Mouse (Mus musculus) embryonic facial prominence, embryonic 15.5 days (tissue): ENCODE results near the gene Tet2. TPM values are rescaled to one million over a fixed set of nuclear protein-coding genes. Genes with fewer than 3 reads are reported as not detected.

Source experiments
- ATAC-seq: fragments of 200-750 bp; cut with Nextera tagmentation; 2 replicates; pipeline ENCODE4 v1.8.0; 2017; ENCODE audit warnings: low read depth, moderate TSS enrichment; ENCODE audit not compliant: insufficient number of reproducible peaks, low FRiP score, low TSS enrichment
- H3K27ac ChIP-seq: fragments of 300-500 bp; sonication (generic); replicated peaks from 2 replicates; pipeline ENCODE4 v1.5.1; 2015; ENCODE audit warnings: mild to moderate bottlenecking, inconsistent platforms
- H3K27me3 ChIP-seq: fragments of 300-500 bp; sonication (generic); 2 replicates; pipeline ENCODE4 v1.6.1; 2015; ENCODE audit warnings: inconsistent platforms
- H3K36me3 ChIP-seq: fragments of 300-500 bp; sonication (generic); 2 replicates; pipeline ENCODE4 v1.6.1; 2015; ENCODE audit warnings: mild to moderate bottlenecking, inconsistent platforms
- H3K4me1 ChIP-seq: fragments of 300-500 bp; sonication (generic); 2 replicates; pipeline ENCODE4 v1.6.1; 2015; ENCODE audit warnings: inconsistent platforms
- H3K4me2 ChIP-seq: fragments of 300-500 bp; sonication (generic); replicated peaks from 2 replicates; pipeline ENCODE4 v1.6.1; 2015; ENCODE audit warnings: mild to moderate bottlenecking, inconsistent platforms
- H3K4me3 ChIP-seq: fragments of 300-500 bp; sonication (generic); replicated peaks from 2 replicates; pipeline ENCODE4 v1.5.1; 2015; ENCODE audit warnings: mild to moderate bottlenecking, inconsistent platforms
- H3K9ac ChIP-seq: fragments of 300-500 bp; sonication (generic); 2 replicates; pipeline ENCODE4 v1.6.1; 2015; ENCODE audit warnings: inconsistent platforms
- H3K9me3 ChIP-seq: fragments of 300-500 bp; sonication (generic); replicated peaks from 2 replicates; pipeline ENCODE4 v1.6.1; 2016; ENCODE audit warnings: inconsistent platforms
- WGBS: fragments of 180-500 bp; shearing (Covaris S2); methylation state at CpG from one replicate; pipeline ENCODE4 v1.1.7; 2015; 5-methylcytosine and 5-hydroxymethylcytosine counted together
- polyA plus RNA-seq: library from polyadenylated mRNA; unstranded; fragments of >200 nt; fragmentation: Nextera tagmentation; extraction: Ambion mirVana; gene quantifications from 2 replicates; pipeline ENCODE4 v1.2.1, GENCODE M21; 2015

Tet2 gene
- polyA plus RNA-seq, 1 experiment from 2014 or later: 18.4 TPM

- no peaks in the 10 kb centered on the region for H3K4me1 ChIP-seq
- WGBS: 85% methylated on average over 13 of the region's 13 CpGs
These were observed 56.8 kb downstream of the Tet2 start for GRCm38 (mm10) chr3:133488022-133488725.

GRCm38 (mm10) chr3:133482887-133483286, 62.1 kb downstream of the Tet2 start:
- ATAC-seq: no peak
- no peak overlapping the region for H3K4me3 ChIP-seq
- H3K4me1 ChIP-seq: no peaks in the 10 kb centered on the region
- 92% methylated on average over 1 of the region's 1 CpGs for WGBS
- no peak overlapping the region for H3K4me2 ChIP-seq
- no peak overlapping the region for H3K9ac ChIP-seq
- H3K27me3 ChIP-seq: no peaks in the 10 kb centered on the region
- no peak overlapping the region for H3K27ac ChIP-seq
- no peaks in the 10 kb centered on the region for H3K9me3 ChIP-seq
- peaks cover 72% of the 10 kb centered on the region for H3K36me3 ChIP-seq

More at GRCm38 (mm10) chr3:133488022-133488725, 56.8 kb downstream of the Tet2 start:
- H3K27ac ChIP-seq: no peak overlapping the region
- peaks cover 50% of the 10 kb centered on the region for H3K36me3 ChIP-seq
- no peak overlapping the region for H3K4me2 ChIP-seq
- H3K4me3 ChIP-seq: no peak overlapping the region
- no peak for ATAC-seq
- H3K9ac ChIP-seq: no peak overlapping the region
- H3K27me3 ChIP-seq: no peaks in the 10 kb centered on the region
- H3K9me3 ChIP-seq: no peaks in the 10 kb centered on the region

GRCm38 (mm10) chr3:133478987-133479386, 66.0 kb downstream of the Tet2 start:
- H3K4me2 ChIP-seq: no peak overlapping the region
- H3K27ac ChIP-seq: no peak overlapping the region
- WGBS: 88% methylated on average over 3 of the region's 3 CpGs
- H3K9ac ChIP-seq: no peak overlapping the region
- H3K27me3 ChIP-seq: no peaks in the 10 kb centered on the region
- peaks cover 54% of the 10 kb centered on the region for H3K36me3 ChIP-seq
- no peaks in the 10 kb centered on the region for H3K9me3 ChIP-seq
- no peaks in the 10 kb centered on the region for H3K4me1 ChIP-seq
- H3K4me3 ChIP-seq: no peak overlapping the region
- ATAC-seq: no peak

DNA sequence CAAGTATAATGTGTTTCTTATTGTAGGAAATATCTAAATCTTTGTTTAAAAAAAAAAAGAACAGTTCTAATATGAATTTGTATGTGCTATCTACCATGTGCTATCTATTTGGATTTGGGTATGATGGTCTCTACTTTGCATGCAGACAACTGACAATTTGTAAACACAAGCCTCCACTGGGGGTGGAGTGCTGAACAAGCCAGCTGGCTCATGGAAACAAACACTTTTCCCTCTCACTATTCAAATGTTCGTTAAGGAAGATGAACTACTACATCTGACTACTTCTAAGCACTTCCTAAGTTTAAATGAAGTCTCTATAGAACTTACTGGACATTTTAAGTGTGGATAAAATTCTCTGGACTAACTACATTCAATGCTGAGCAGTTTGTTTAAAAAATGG, 71.2 kb downstream of the Tet2 start:
- Histone ChIP-seq H3K4me1 (no peaks in the 10 kb centered on the region), H3K27ac (no peak overlapping the region), H3K36me3 (peaks cover 53% of the 10 kb centered on the region), H3K4me2 (no peak overlapping the region), H3K4me3 (no peak overlapping the region), H3K9me3 (no peaks in the 10 kb centered on the region), H3K9ac (no peak overlapping the region), H3K27me3 (no peaks in the 10 kb centered on the region)
- no peak for ATAC-seq
- 85% methylated on average over 1 of the region's 1 CpGs for WGBS

- H3K4me3 ChIP-seq: no peak overlapping the region
- H3K9me3 ChIP-seq: no peaks in the 10 kb centered on the region
- no peak overlapping the region for H3K27ac ChIP-seq
- H3K9ac ChIP-seq: no peak overlapping the region
- no peak for ATAC-seq
- H3K36me3 ChIP-seq: peaks cover 70% of the 10 kb centered on the region
- H3K27me3 ChIP-seq: no peaks in the 10 kb centered on the region
- 92% methylated on average over 4 of the region's 4 CpGs for WGBS
- no peaks in the 10 kb centered on the region for H3K4me1 ChIP-seq
- H3K4me2 ChIP-seq: no peak overlapping the region
These were observed 73.8 kb downstream of the Tet2 start for GRCm38 (mm10) chr3:133471101-133471500.

GRCm38 (mm10) chr3:133468883-133469282, 76.1 kb downstream of the Tet2 start:
- Histone ChIP-seq H3K9ac (no peak overlapping the region), H3K4me2 (no peak overlapping the region), H3K27ac (no peak overlapping the region), H3K36me3 (peaks cover 61% of the 10 kb centered on the region), H3K4me3 (no peak overlapping the region), H3K9me3 (no peaks in the 10 kb centered on the region), H3K4me1 (no peaks in the 10 kb centered on the region), H3K27me3 (no peaks in the 10 kb centered on the region)
- ATAC-seq: no peak
- 94% methylated on average over 7 of the region's 7 CpGs for WGBS

DNA sequence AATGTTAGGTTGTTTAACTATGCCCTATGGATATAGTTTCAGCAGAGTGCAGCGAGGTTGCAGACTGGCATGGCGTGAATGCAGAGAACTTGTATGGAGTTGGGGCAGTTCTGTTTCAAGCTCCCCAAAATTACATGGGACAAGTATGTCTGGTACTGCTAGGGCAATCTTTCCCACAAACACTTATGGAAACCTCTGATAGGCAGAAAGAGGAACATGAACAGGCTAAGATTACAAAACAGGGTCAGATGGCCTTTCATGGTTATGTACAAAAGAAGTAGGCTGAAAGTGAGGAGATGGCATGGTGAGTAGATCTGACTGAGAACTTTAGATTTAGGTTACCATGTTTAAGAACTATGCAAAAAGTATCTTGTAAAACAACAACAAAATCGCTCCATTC, 81.7 kb downstream of the Tet2 start:
- H3K9ac ChIP-seq: no peak overlapping the region
- 93% methylated on average over 3 of the region's 3 CpGs for WGBS
- H3K9me3 ChIP-seq: no peaks in the 10 kb centered on the region
- no peak overlapping the region for H3K4me2 ChIP-seq
- no peaks in the 10 kb centered on the region for H3K4me1 ChIP-seq
- H3K27me3 ChIP-seq: no peaks in the 10 kb centered on the region
- ATAC-seq: no peak
- H3K4me3 ChIP-seq: no peak overlapping the region
- no peak overlapping the region for H3K27ac ChIP-seq
- peaks cover 39% of the 10 kb centered on the region for H3K36me3 ChIP-seq

GRCm38 (mm10) chr3:133462485-133462884, 82.5 kb downstream of the Tet2 start:
- WGBS: 89% methylated on average over 6 of the region's 6 CpGs
- Histone ChIP-seq H3K4me3 (no peak overlapping the region), H3K27ac (no peak overlapping the region), H3K4me1 (no peaks in the 10 kb centered on the region), H3K9ac (no peak overlapping the region), H3K4me2 (no peak overlapping the region), H3K27me3 (no peaks in the 10 kb centered on the region), H3K36me3 (peaks cover 31% of the 10 kb centered on the region), H3K9me3 (no peaks in the 10 kb centered on the region)
- ATAC-seq: no peak

GRCm38 (mm10) chr3:133462059-133462458, 82.9 kb downstream of the Tet2 start:
- H3K27me3 ChIP-seq: no peaks in the 10 kb centered on the region
- no peak overlapping the region for H3K9ac ChIP-seq
- no peaks in the 10 kb centered on the region for H3K4me1 ChIP-seq
- H3K36me3 ChIP-seq: peaks cover 27% of the 10 kb centered on the region
- 62% methylated on average over 3 of the region's 3 CpGs for WGBS
- no peak overlapping the region for H3K4me3 ChIP-seq
- no peak overlapping the region for H3K27ac ChIP-seq
- no peak overlapping the region for H3K4me2 ChIP-seq
- no peak for ATAC-seq
- no peaks in the 10 kb centered on the region for H3K9me3 ChIP-seq

DNA sequence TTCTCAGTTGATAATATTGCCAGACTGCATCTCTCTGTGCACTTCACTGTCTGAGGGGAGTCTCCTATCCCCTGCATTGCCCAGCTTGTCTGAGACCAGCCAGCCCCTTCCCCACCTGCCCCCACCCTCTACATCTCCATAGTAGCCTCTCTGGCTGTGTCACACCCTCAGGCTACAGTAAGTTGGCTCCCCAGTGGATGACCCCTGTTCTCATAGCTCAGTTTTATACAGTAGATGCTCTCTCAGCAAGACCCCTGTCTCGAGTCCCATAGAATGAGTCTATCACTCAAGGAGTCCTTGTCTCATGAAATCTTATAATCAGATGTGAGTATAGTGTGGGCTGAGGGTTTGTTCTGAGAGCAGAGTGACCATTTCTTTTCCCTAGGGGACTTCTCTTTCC, 85.8 kb downstream of the Tet2 start:
- H3K4me2 ChIP-seq: no peak overlapping the region
- no peaks in the 10 kb centered on the region for H3K4me1 ChIP-seq
- no peak overlapping the region for H3K9ac ChIP-seq
- WGBS: 76% methylated on average over 1 of the region's 1 CpGs
- H3K36me3 ChIP-seq: peaks cover 13% of the 10 kb centered on the region; the same call in 1 of the 2 replicates
- H3K27me3 ChIP-seq: no peaks in the 10 kb centered on the region
- H3K9me3 ChIP-seq: no peaks in the 10 kb centered on the region
- no peak overlapping the region for H3K4me3 ChIP-seq
- no peak for ATAC-seq
- no peak overlapping the region for H3K27ac ChIP-seq

DNA sequence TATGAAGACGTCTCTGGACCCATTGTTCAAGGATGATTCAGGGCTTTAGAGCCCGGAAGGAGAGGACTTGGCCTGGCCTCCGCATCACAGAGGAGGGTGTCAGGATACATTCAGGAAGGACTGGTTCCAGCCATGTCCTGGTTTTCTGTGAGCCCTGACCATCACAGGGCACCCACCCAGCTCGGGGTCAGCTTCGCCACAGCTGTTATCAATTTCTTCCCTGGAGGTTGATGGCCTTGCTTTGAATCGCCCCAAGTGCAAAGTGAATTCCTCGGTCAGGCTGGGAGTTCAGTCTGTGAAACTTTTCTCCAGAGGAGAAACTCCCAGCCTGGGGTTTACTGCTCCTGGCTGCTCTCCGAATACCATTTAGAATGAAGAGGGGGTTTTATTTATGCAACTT, 91.0 kb downstream of the Tet2 start:
- no peak overlapping the region for H3K4me3 ChIP-seq
- no peak overlapping the region for H3K4me2 ChIP-seq
- no peaks in the 10 kb centered on the region for H3K4me1 ChIP-seq
- H3K36me3 ChIP-seq: no peaks in the 10 kb centered on the region
- no peak overlapping the region for H3K27ac ChIP-seq
- no peak overlapping the region for H3K9ac ChIP-seq
- no peak for ATAC-seq
- H3K9me3 ChIP-seq: no peaks in the 10 kb centered on the region
- WGBS: 48% methylated on average over 8 of the region's 8 CpGs
- H3K27me3 ChIP-seq: no peaks in the 10 kb centered on the region

DNA sequence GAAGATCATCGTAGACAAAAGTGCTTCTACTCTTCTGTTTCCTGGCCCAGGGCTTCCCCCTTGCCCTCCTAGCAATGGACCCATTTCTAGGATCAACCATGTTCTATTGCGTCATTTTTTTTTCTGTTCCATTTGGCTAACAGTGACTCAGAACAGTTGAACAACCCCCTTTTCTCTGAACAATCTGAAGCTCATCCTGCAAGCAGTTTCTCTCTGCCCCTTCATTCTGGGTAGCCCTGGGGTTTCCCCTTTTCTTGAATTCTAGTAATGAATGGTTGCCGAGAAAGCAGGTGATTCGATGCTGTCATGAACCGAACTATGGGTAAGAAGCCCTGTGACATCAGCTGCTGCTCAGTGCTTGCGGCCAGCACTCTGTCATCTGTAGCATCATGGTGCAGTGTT, 108.0 kb downstream of the Tet2 start:
- H3K4me2 ChIP-seq: no peak overlapping the region
- no peak overlapping the region for H3K9ac ChIP-seq
- H3K4me3 ChIP-seq: no peak overlapping the region
- no peaks in the 10 kb centered on the region for H3K27me3 ChIP-seq
- H3K27ac ChIP-seq: no peak overlapping the region
- no peaks in the 10 kb centered on the region for H3K9me3 ChIP-seq
- ATAC-seq: no peak
- no peaks in the 10 kb centered on the region for H3K4me1 ChIP-seq
- no peaks in the 10 kb centered on the region for H3K36me3 ChIP-seq
- 92% methylated on average over 6 of the region's 6 CpGs for WGBS
